Mouse (Mus musculus) ZHBTc4 (cell line): ENCODE measurements around the gene Il1rl1.

Experiments
- DNase-seq: peaks from one replicate; pipeline ENCODE4 v3.0.0-alpha.2; 2011; ENCODE audit warnings: low read depth, low spot score

The Il1rl1 gene

GRCm38 (mm10) chr1:40428910-40429675, at the start of gene Il1rl1:
Gene Il1rl1 (plus strand): TSS chr1:40429570.
- DNase-seq, result no peak

- DNase-seq, result peak; percentile 70
These were observed 49.3 kb upstream of the Il1rl1 start for GRCm38 (mm10) chr1:40380111-40380510.

- no peak for DNase-seq
These were observed 48.4 kb upstream of the Il1rl1 start for GRCm38 (mm10) chr1:40380990-40381389.

GRCm38 (mm10) chr1:40382841-40383240, 46.5 kb upstream of the Il1rl1 start:
- no peak for DNase-seq

GRCm38 (mm10) chr1:40384931-40385545, 44.3 kb upstream of the Il1rl1 start:
- no peak for DNase-seq

- DNase-seq, result no peak
These were observed 38.0 kb upstream of the Il1rl1 start for GRCm38 (mm10) chr1:40391374-40391773.

- DNase-seq, result no peak
These were observed 36.8 kb upstream of the Il1rl1 start for GRCm38 (mm10) chr1:40392535-40392934.

- no peak for DNase-seq
These were observed 36.2 kb upstream of the Il1rl1 start for GRCm38 (mm10) chr1:40393214-40393613.

- no peak for DNase-seq
These were observed 29.7 kb upstream of the Il1rl1 start for GRCm38 (mm10) chr1:40399639-40400038.

GRCm38 (mm10) chr1:40404682-40405081, 24.7 kb upstream of the Il1rl1 start:
- no peak for DNase-seq

GRCm38 (mm10) chr1:40409882-40410281, 19.5 kb upstream of the Il1rl1 start:
- no peak for DNase-seq

- DNase-seq, result no peak
These were observed 16.3 kb upstream of the Il1rl1 start for GRCm38 (mm10) chr1:40413039-40413438.

- DNase-seq, result no peak
These were observed 15.1 kb upstream of the Il1rl1 start for GRCm38 (mm10) chr1:40414276-40414675.

GRCm38 (mm10) chr1:40414863-40415656, 14.3 kb upstream of the Il1rl1 start:
- DNase-seq, result no peak

GRCm38 (mm10) chr1:40417034-40417433, 12.3 kb upstream of the Il1rl1 start:
- no peak for DNase-seq

- no peak for DNase-seq
These were observed 10.9 kb upstream of the Il1rl1 start for GRCm38 (mm10) chr1:40418512-40418911.

- no peak for DNase-seq
These were observed 5.5 kb upstream of the Il1rl1 start for GRCm38 (mm10) chr1:40423892-40424291.

- DNase-seq, result no peak
These were observed 2.1 kb upstream of the Il1rl1 start for GRCm38 (mm10) chr1:40427270-40427669.

- DNase-seq, result no peak
These were observed 1.5 kb upstream of the Il1rl1 start for GRCm38 (mm10) chr1:40427901-40428300.

GRCm38 (mm10) chr1:40430143-40430834, 919 bp downstream of the Il1rl1 start:
- DNase-seq, result no peak

- DNase-seq, result no peak
These were observed 2.8 kb downstream of the Il1rl1 start for GRCm38 (mm10) chr1:40432169-40432568.

- no peak for DNase-seq
These were observed 6.6 kb downstream of the Il1rl1 start for GRCm38 (mm10) chr1:40435936-40436335.
